Mouse (Mus musculus): ENCODE data around the gene Sipa1l3. TPM values are rescaled to one million over a fixed set of nuclear protein-coding genes. Genes with fewer than 3 reads are reported as not detected.

The Sipa1l3 gene
- polyA plus RNA-seq, 1 experiment from 2014 or later: 20.7 TPM

DNA sequence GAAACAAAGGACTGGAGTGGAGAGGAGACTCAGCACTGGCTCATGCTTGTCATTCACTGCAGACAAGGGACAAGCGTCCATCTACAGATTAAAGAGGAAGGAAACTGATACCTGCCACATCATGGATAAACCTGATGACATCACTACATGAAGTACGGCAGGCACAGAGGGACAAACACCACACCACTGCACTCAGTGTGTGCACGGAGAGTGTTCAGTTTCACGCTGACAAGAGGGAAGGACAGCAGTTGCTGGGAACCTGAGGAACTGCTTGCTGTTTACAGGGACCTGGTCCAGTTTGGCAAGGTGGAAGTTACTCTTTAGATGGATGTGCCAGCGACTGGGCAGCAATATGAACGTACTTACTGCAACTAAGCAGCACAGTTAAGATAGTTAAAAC lies 62.9 kb downstream of the Sipa1l3 start:
- H3K36me3 ChIP-seq: no peaks in the 10 kb centered on the region

GRCm38 (mm10) chr7:29454965-29455364 lies 63.5 kb downstream of the Sipa1l3 start:
- no peaks in the 10 kb centered on the region for H3K36me3 ChIP-seq
- WGBS: 82% methylated on average over 7 of the region's 7 CpGs
- no peak overlapping the region for H3K27ac ChIP-seq (replicated peaks)
- H3K9ac ChIP-seq (replicated peaks): no peak overlapping the region
- no peak overlapping the region for H3K4me2 ChIP-seq
- no peak for ATAC-seq (ENCODE audit: low FRiP score)
- no peaks in the 10 kb centered on the region for H3K9me3 ChIP-seq (replicated peaks)
- H3K4me1 ChIP-seq: peaks cover 26% of the 10 kb centered on the region
- H3K4me3 ChIP-seq (replicated peaks): no peak overlapping the region
- H3K27me3 ChIP-seq (replicated peaks): no peaks in the 10 kb centered on the region; the same call in 1 of the 2 replicates

More for the DNA sequence above, 62.9 kb downstream of the Sipa1l3 start:
- Histone ChIP-seq H3K4me3 (replicated peaks) (no peak overlapping the region), H3K4me2 (no peak overlapping the region), H3K9me3 (replicated peaks) (no peaks in the 10 kb centered on the region), H3K4me1 (peaks cover 26% of the 10 kb centered on the region), H3K27me3 (replicated peaks) (no peaks in the 10 kb centered on the region; the same call in 1 of the 2 replicates), H3K9ac (replicated peaks) (no peak overlapping the region), H3K27ac (replicated peaks) (no peak overlapping the region)
- no peak for ATAC-seq (ENCODE audit: low FRiP score)
- 80% methylated on average over 6 of the region's 6 CpGs for WGBS

DNA sequence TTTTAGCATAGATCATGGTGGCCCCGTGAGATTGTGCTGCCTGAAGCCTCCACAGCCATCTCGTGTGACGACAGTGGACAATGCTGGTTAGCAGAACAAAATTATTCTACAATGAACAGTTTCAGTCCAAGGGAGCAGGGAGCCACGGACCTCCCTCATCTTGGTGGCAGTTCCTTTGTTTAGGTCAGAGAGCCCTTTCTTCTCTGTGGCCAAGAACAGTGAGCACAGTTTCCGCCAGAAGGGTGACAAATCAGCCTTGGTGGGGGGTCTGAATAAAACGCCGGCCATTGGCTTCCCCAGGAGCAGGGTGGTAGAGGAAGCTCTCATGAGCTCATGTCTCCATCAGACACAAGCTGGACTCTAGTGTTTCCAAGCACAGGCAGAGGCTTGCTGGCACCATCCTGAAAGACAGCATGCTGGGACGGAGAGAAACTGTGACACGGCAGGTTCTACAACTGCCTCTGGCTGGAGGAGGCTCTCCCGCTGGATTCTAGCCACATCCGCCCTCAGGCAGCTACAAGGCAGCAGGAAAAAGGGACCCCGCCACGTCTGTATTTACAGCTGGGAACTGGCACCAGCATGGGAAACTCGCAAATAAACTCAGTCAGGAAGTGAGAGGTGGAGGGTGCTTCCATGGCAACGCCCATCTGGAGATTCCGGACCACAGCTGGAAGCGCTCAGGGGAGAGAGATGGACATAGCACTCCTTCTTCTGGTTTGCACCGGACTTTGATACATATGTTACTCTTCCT lies 65.3 kb downstream of the Sipa1l3 start:
- Histone ChIP-seq H3K4me3 (replicated peaks) (no peak overlapping the region), H3K9ac (replicated peaks) (peak overlapping the region; percentile 23; the same call in 1 of the 2 replicates), H3K9me3 (replicated peaks) (no peaks in the 10 kb centered on the region), H3K4me1 (peaks cover 26% of the 10 kb centered on the region), H3K27ac (replicated peaks) (peak overlapping the region; percentile 77), H3K4me2 (peak overlapping the region; percentile 40), H3K36me3 (no peaks in the 10 kb centered on the region), H3K27me3 (replicated peaks) (no peaks in the 10 kb centered on the region; the same call in 1 of the 2 replicates)
- peak; percentile 58 for ATAC-seq (ENCODE audit: low FRiP score)
- WGBS: 9% methylated on average over 18 of the region's 18 CpGs

- H3K9ac ChIP-seq (replicated peaks): no peak overlapping the region
- H3K27me3 ChIP-seq (replicated peaks): no peaks in the 10 kb centered on the region; the same call in 1 of the 2 replicates
- no peak overlapping the region for H3K4me3 ChIP-seq (replicated peaks)
- no peaks in the 10 kb centered on the region for H3K9me3 ChIP-seq (replicated peaks)
- peak; percentile 22; the same call in 1 of the 2 replicates for ATAC-seq (ENCODE audit: low FRiP score)
- H3K4me2 ChIP-seq: 0 out of 2 replicates have a peak overlapping the region, but pooled peaks have one; percentile 40
- H3K36me3 ChIP-seq: no peaks in the 10 kb centered on the region
- 83% methylated on average over 6 of the region's 6 CpGs for WGBS
- peaks cover 26% of the 10 kb centered on the region for H3K4me1 ChIP-seq
- H3K27ac ChIP-seq (replicated peaks): peak overlapping the region; percentile 77
Observed at GRCm38 (mm10) chr7:29452381-29452780, 66.1 kb downstream of the Sipa1l3 start.

DNA sequence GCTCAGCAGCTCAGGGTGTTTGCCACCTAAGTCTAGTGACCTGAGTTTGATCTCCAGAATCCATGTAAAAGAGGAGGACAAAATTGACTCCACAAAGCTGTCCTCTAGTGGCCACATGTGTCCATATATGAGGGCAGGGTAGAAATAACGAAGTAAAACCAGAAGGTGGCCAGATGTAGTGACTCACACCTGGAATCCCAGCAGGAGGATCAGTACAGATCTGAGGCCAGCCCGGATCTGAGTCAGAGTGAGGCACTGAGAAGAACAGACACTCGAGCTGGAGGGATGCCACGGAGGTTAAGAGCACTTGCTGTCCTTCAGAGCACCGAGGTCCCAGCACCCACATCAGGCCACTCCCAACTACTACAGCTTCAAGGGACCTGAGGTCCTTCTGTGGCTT lies 68.3 kb downstream of the Sipa1l3 start:
- H3K27me3 ChIP-seq (replicated peaks): no peaks in the 10 kb centered on the region
- WGBS: 90% methylated on average over 5 of the region's 5 CpGs
- peaks cover 26% of the 10 kb centered on the region for H3K4me1 ChIP-seq
- no peak overlapping the region for H3K4me2 ChIP-seq
- H3K9ac ChIP-seq (replicated peaks): no peak overlapping the region
- no peak overlapping the region for H3K4me3 ChIP-seq (replicated peaks)
- ATAC-seq (ENCODE audit: low FRiP score): no peak
- no peak overlapping the region for H3K27ac ChIP-seq (replicated peaks)
- no peaks in the 10 kb centered on the region for H3K36me3 ChIP-seq
- H3K9me3 ChIP-seq (replicated peaks): no peaks in the 10 kb centered on the region

DNA sequence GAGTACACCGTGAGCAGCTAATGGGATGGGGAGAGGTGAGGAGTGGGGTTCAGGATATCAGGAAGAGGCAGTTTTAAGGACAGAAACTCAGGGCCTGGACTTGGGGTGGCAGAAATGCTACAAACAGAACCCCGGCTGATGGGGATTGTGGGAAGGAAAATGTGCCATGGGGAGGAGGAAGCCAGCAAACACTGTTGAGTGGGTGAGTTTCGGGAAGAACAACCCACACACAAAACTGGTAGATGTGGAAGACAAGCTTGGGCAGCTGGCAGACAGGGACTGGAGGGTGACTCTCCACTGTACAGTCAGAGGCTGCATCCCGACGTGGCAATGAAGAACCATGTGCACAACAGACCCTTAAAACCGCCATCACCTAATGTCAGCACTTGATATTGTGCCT lies 69.6 kb downstream of the Sipa1l3 start:
- ATAC-seq (ENCODE audit: low FRiP score): no peak

DNA sequence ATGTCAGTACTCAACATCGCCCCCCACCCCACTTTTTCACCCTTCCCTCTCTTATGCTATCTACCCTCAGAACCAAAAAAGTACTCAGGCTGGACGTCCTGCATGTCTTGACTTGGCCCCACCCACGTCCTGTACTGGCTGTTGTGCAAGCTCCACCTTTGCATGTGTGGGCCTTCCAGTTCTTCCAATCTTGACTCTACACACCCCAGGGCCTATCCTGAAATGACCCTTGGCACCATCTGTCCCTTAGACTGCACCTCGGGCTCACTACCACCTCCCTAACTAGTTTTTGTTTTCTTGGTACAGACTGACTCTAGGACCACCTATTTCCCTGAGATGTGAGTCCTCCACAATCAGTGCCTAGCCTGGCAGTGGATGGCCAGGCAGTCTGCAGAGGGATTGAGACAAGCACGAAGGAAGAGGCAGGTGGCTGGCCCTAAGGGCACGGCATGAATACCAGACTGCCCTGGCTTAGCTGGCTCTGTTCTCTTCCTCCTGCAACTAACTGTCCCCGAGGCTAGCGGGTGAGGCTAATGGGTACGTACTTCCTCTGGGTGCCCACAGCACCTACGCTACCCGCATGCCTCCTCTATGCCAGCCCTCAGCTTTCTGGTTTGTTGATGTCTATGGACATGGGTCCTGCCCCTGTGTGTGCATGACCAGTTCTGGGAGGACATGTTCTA lies 71.2 kb downstream of the Sipa1l3 start:
- 93% methylated on average over 11 of the region's 11 CpGs for WGBS
- ATAC-seq (ENCODE audit: low FRiP score): no peak
- H3K9me3 ChIP-seq (replicated peaks): no peaks in the 10 kb centered on the region

More for the DNA sequence above, 69.6 kb downstream of the Sipa1l3 start:
- no peak overlapping the region for H3K9ac ChIP-seq (replicated peaks)
- WGBS: 93% methylated on average over 6 of the region's 6 CpGs
- H3K27me3 ChIP-seq (replicated peaks): no peaks in the 10 kb centered on the region
- H3K27ac ChIP-seq (replicated peaks): no peak overlapping the region
- H3K4me3 ChIP-seq (replicated peaks): no peak overlapping the region
- peaks cover 31% of the 10 kb centered on the region for H3K4me1 ChIP-seq
- H3K4me2 ChIP-seq: no peak overlapping the region
- no peaks in the 10 kb centered on the region for H3K9me3 ChIP-seq (replicated peaks)
- no peaks in the 10 kb centered on the region for H3K36me3 ChIP-seq

DNA sequence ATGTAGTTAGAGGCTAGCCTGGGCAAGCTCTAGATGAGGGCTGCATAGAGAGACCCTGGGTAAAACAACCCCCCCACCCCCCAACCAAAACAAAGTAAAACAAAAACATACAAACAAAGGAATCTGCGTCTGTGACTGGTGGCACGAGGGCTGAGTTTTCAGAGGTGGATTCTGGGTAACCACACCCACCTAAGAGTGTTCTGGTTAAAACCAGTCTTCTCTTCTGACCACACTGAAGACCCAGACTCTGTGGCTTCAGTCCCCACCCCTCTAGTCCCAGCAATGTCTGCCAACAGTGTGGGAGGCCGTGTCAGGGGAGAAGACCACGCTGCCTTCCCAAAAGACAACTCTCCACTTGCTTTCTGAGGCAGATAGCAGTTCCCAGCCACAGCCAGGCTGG lies 72.3 kb downstream of the Sipa1l3 start:
- no peak overlapping the region for H3K9ac ChIP-seq (replicated peaks)
- no peak for ATAC-seq (ENCODE audit: low FRiP score)
- no peaks in the 10 kb centered on the region for H3K9me3 ChIP-seq (replicated peaks)
- peaks cover 19% of the 10 kb centered on the region for H3K4me1 ChIP-seq
- H3K27me3 ChIP-seq (replicated peaks): no peaks in the 10 kb centered on the region
- no peak overlapping the region for H3K4me2 ChIP-seq
- H3K27ac ChIP-seq (replicated peaks): no peak overlapping the region
- no peaks in the 10 kb centered on the region for H3K36me3 ChIP-seq
- H3K4me3 ChIP-seq (replicated peaks): no peak overlapping the region
- WGBS: 93% methylated on average over 4 of the region's 4 CpGs

More for the DNA sequence above, 71.2 kb downstream of the Sipa1l3 start:
- Histone ChIP-seq H3K4me3 (replicated peaks) (no peak overlapping the region), H3K4me2 (no peak overlapping the region), H3K36me3 (no peaks in the 10 kb centered on the region), H3K4me1 (peaks cover 18% of the 10 kb centered on the region), H3K27ac (replicated peaks) (no peak overlapping the region), H3K27me3 (replicated peaks) (no peaks in the 10 kb centered on the region), H3K9ac (replicated peaks) (no peak overlapping the region)

- no peaks in the 10 kb centered on the region for H3K9me3 ChIP-seq (replicated peaks)
- no peaks in the 10 kb centered on the region for H3K36me3 ChIP-seq
- no peaks in the 10 kb centered on the region for H3K27me3 ChIP-seq (replicated peaks)
- H3K4me3 ChIP-seq (replicated peaks): no peak overlapping the region
- H3K4me1 ChIP-seq: peaks cover 24% of the 10 kb centered on the region
- H3K4me2 ChIP-seq: no peak overlapping the region
- 81% methylated on average over 5 of the region's 5 CpGs for WGBS
- no peak for ATAC-seq (ENCODE audit: low FRiP score)
- H3K9ac ChIP-seq (replicated peaks): no peak overlapping the region
- peak overlapping the region; percentile 45; the same call in 1 of the 2 replicates for H3K27ac ChIP-seq (replicated peaks)
Observed at GRCm38 (mm10) chr7:29444527-29444926, 73.9 kb downstream of the Sipa1l3 start.

GRCm38 (mm10) chr7:29444070-29444469 lies 74.4 kb downstream of the Sipa1l3 start:
- Histone ChIP-seq H3K9ac (replicated peaks) (no peak overlapping the region), H3K27me3 (replicated peaks) (no peaks in the 10 kb centered on the region), H3K27ac (replicated peaks) (peak overlapping the region; percentile 45; the same call in 1 of the 2 replicates), H3K4me3 (replicated peaks) (no peak overlapping the region), H3K4me2 (no peak overlapping the region), H3K4me1 (peaks cover 24% of the 10 kb centered on the region), H3K36me3 (no peaks in the 10 kb centered on the region), H3K9me3 (replicated peaks) (no peaks in the 10 kb centered on the region)
- 48% methylated on average over 2 of the region's 2 CpGs for WGBS
- no peak for ATAC-seq (ENCODE audit: low FRiP score)

DNA sequence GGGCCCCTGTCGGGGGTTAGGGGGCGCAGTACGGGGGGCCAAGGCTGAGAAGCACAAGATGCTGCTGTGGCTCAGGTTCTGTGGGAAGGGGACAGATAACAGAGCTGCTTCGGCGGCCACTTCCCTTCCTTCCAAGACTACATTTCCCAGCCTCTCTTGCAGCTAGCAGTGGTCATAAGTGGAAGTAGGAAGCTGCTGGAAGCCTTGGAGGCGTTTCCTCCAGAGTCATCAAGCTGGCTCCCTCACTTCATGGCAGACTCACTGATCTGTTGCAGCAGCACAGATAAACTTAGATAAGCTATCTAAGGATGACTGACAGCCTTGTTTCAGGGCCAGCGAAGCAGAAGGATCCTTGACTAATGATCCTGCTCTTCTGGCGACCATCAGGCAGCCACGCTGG lies 76.6 kb downstream of the Sipa1l3 start:
- Histone ChIP-seq H3K9ac (replicated peaks) (no peak overlapping the region), H3K27ac (replicated peaks) (no peak overlapping the region)
- ATAC-seq (ENCODE audit: low FRiP score): no peak

GRCm38 (mm10) chr7:29441151-29441550 lies 77.3 kb downstream of the Sipa1l3 start:
- no peak overlapping the region for H3K27ac ChIP-seq (replicated peaks)
- no peak for ATAC-seq (ENCODE audit: low FRiP score)
- no peak overlapping the region for H3K4me3 ChIP-seq (replicated peaks)
- no peak overlapping the region for H3K9ac ChIP-seq (replicated peaks)
- H3K4me2 ChIP-seq: no peak overlapping the region
- WGBS: 68% methylated on average over 9 of the region's 9 CpGs
- H3K27me3 ChIP-seq (replicated peaks): no peaks in the 10 kb centered on the region
- no peaks in the 10 kb centered on the region for H3K36me3 ChIP-seq
- peaks cover 39% of the 10 kb centered on the region for H3K4me1 ChIP-seq
- no peaks in the 10 kb centered on the region for H3K9me3 ChIP-seq (replicated peaks)

More for the DNA sequence above, 76.6 kb downstream of the Sipa1l3 start:
- Histone ChIP-seq H3K4me1 (peaks cover 39% of the 10 kb centered on the region), H3K27me3 (replicated peaks) (no peaks in the 10 kb centered on the region), H3K9me3 (replicated peaks) (no peaks in the 10 kb centered on the region), H3K36me3 (no peaks in the 10 kb centered on the region), H3K4me3 (replicated peaks) (no peak overlapping the region), H3K4me2 (no peak overlapping the region)
- WGBS: 70% methylated on average over 9 of the region's 9 CpGs
